Mouse (Mus musculus): ENCODE data around the gene Zcchc24.

DNA sequence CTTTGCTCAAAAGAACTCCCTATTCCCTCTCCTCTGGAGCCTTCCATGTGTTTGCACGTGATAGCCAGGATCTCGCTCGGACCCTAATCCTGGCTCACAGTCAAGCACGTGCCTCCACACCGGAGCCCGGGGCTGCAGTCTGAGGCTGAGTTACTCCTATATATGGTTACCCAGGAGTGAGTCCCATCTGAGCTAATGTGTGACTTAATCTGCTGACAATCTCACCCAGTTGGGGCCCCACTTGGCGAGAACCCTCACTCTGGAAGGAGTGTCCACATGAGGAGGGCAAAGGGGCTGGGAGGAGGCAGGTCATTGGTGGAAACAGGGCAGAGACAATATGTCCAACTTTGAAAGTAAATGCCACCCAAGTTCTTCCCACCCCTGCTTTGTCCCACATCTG is 57.7 kb downstream of the Zcchc24 start:
- TF ChIP-seq CTCF (IDR thresholded peaks at IDR 0.05; ENCODE audit: low read depth) = no peak
- no peak for TF ChIP-seq EP300 (IDR thresholded peaks at IDR 0.05; ENCODE audit: low read depth)
